Mouse (Mus musculus): ENCODE data around the gene Acnat2.
"Not testable (repeated sequence)": the region's sequence is repeated elsewhere in the genome, so short reads cannot be mapped to it uniquely, and the experiment has no call there.

DNA sequence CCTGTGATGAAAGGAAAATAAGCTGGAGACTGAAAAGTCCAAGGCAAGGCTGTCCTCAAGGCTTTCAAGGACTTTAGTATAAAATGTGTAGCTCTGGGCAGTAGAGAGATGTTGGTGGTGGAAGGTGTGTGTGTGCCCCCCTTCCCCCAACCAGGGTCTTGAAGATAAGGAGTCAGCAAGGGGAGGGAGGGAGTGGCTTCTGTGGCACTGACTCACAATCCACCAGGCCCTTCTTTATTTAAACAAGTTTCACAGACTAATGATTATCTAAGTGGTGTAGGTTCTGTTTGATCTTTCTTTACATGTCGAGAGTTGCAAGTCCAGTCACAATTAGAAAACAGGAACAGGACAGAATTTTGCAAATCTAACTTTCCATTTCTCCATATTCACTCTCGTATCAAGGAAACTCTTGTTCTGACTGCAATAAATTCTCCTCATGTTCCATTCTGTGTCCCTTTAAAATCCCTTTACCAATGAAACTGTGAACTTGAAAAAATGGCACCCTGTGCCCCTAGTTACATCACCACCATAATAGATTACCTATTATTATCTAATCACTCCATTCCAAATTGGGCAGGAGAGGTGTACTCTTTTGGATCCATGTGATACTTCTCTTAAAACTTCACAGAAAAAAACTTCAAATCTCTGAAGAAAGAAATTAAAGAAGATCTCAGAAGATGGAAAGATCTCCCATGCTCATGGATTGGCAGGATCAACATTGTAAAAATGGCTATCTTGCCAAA lies 24.2 kb downstream of the Acnat2 start:
- not testable (repeated sequence) for TF ChIP-seq CTCF (IDR thresholded peaks at IDR 0.05; ENCODE audit: borderline replicate concordance, insufficient read depth, low read depth, low read length); POLR2A (IDR thresholded peaks at IDR 0.05; ENCODE audit: borderline replicate concordance, insufficient read depth, low read length)
